Mouse (Mus musculus): ENCODE data around the gene Myo18a.
"Not testable (repeated sequence)": the region's sequence is repeated elsewhere in the genome, so short reads cannot be mapped to it uniquely, and the experiment has no call there.

Gene Myo18a

DNA sequence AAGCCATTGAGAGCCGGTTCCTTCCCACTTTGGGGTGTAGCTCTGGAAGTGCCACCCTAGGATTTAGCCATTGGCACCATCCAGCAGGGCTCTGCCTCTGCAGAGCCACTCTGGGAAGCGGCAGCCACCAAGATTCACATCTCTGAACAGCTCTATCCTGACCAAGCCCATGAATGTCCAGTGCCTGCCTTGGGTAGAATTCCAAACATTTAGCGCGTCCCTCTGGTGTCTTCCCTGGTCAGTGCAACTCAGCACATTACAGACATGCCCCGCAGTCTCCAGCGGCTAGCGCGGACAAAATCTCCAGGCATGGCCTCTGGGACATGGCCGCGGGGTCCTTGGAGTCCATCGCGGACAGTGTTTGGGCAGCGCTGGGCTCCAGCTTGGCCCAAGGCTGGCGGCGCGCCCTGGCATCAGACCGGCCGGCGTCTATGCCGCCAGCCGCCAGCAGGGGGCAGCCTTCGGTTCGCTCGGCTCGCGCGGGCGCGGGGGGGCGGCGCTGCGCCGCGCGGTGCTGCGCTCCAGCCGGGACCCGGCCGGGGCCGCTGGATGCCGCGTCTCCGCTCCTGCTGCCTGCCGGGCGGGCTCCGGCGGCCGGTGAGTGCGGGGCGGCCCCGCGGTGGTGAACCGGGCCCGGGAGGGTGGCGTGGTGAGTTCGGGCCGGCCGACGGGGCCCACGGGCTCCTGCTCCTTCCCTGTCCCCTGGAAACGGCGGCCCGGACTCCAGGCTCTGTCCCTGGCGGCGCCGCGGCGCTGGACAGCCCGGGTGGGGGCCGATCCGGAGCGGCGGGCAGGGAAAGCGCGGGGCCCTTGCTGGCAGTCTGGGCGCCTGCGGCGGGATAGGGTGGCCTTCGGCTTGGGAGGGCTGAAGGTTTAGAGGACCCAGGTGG lies at the start of gene Myo18a:
Myo18a (plus strand) TSS at position 464 of the 890 bp plus-strand sequence.
- DNase-seq (ENCODE audit: low spot score): peak; percentile 90

- DNase-seq (ENCODE audit: low spot score): no peak
These were observed 49.3 kb upstream of the Myo18a start for GRCm38 (mm10) chr11:77713736-77714135.

DNA sequence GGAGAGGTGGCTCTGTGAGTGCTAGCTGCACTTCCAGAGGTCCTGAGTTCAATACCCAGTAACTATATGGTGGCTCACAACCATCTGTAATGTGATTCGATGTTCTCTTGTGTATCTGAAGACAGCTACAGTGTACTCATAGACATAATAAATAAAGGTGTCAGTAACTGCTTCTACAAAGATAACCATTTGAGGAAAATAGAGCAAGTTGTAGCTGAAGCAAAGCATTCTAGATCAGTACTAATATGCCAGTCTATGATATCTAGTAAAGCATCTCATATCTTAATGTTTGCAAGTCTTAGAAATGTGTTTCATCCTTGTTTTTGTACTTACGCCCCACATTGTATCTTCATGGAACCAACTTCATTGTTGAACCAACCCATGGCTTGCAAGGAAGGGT lies 44.0 kb upstream of the Myo18a start:
- no peak for DNase-seq (ENCODE audit: low spot score)

GRCm38 (mm10) chr11:77721389-77721788 lies 41.7 kb upstream of the Myo18a start:
- DNase-seq (ENCODE audit: low spot score): no peak

GRCm38 (mm10) chr11:77724766-77725165 lies 38.3 kb upstream of the Myo18a start:
- no peak for DNase-seq (ENCODE audit: low spot score)

GRCm38 (mm10) chr11:77725183-77725582 lies 37.9 kb upstream of the Myo18a start, which contains the start of gene Cryba1:
Cryba1 (minus strand) TSS chr11:77725283.
- DNase-seq (ENCODE audit: low spot score): no peak

- DNase-seq (ENCODE audit: low spot score): no peak
These were observed 34.5 kb upstream of the Myo18a start for GRCm38 (mm10) chr11:77728587-77728986.

- peak; percentile 92 for DNase-seq (ENCODE audit: low spot score)
These were observed 25.8 kb upstream of the Myo18a start for GRCm38 (mm10) chr11:77737289-77737688.

DNA sequence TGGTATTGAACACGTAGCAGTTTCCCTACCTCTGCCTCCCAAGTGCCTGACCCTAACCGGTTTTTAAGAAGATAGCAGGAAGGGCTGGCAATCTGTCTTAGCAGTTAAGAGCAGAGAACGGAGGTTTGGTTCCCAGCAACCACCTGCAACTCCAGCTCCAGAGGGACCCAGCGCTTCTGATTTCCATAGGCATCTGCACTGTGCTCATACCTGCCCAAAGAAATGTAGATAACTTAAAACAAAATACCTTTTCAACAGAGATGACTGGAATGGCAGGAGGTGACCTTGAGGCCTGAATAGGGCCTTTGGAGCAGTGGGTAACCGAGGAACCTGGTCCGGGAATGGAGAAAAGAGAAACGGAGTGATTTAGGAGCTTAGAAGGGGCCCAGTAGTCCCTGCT lies 24.5 kb upstream of the Myo18a start:
- no peak for DNase-seq (ENCODE audit: low spot score)

GRCm38 (mm10) chr11:77743966-77744365 lies 19.1 kb upstream of the Myo18a start:
- DNase-seq (ENCODE audit: low spot score): no peak

DNA sequence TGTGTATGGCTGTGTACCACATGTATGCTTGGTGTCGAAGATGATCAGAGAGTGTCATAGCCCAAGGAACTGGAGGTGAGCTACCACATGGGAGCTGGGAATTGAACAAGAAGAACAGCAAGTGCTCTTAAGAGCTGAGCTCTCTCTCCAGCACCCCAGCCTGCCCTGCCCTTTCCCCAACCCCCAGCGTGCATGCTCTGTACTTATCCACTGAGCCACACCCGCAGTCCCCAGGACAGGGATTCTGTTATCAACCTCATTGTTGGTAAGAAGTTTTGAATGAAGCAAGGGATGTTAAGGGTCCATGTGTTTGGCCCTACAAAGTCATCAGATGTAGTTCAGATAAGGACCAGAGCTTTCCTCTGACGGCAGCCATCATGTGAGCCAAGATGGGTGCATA lies 16.4 kb upstream of the Myo18a start:
- DNase-seq (ENCODE audit: low spot score): no peak

- DNase-seq (ENCODE audit: low spot score): not testable (repeated sequence)
These were observed 15.9 kb upstream of the Myo18a start for GRCm38 (mm10) chr11:77747103-77747502.

DNA sequence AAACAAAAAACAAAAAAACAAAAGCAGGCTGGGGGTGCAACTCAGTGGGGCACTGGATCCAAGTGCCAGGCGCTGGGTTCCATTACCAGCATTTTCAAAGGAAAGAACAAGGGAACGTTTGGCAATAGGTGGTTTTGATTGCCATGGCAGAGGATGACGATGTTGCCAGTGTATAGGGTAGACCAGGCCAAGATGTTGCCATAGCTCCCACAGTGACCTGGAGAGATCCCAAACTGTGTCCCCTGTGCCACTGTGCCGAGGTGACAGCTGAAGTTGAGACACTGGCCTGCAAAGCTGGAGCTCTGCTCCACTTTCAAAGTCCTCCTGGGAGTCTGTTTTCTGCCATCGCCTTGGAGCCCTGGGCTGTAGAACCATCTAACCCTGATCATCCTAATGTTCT lies 14.1 kb upstream of the Myo18a start:
- DNase-seq (ENCODE audit: low spot score): no peak

DNA sequence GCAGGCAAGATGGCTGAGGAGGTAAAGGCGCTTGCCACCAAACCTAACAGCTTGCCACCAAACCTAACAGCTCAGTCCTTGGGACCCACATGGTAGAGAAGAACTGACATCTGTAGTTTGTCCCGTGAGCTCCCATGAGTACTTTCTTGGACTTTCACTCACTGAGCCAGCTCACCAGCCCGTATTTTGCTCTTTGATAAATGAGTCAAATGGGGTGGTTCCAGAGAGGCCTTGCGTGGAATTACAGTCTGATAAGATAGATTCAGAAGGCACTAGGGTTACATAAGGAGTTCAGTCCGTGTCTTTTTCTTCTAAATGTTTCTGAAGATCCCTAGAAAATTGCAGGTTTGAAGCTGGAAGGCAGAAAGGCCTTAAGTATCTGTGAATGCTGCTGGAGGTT lies 10.5 kb upstream of the Myo18a start:
- no peak for DNase-seq (ENCODE audit: low spot score)

DNA sequence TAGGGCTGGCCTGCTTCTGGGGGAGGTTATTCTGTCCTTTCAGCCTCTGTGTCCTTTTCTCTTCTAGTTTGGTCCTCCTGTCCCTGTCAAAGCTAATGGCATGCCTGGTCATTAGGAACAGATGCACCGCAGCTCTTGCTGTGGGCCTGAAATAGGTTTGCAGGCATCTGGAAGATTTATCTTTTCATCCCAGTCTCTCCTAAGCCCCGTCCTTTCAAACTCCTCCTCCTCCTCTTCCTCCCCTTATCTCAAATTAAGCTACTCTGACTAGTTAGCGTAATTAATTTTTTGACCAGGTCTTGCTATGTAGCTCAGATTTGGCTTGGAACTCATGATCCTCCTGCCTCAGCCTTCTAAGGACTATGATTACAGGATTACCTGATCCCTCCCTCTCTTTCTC lies 9.6 kb upstream of the Myo18a start:
- DNase-seq (ENCODE audit: low spot score): no peak

DNA sequence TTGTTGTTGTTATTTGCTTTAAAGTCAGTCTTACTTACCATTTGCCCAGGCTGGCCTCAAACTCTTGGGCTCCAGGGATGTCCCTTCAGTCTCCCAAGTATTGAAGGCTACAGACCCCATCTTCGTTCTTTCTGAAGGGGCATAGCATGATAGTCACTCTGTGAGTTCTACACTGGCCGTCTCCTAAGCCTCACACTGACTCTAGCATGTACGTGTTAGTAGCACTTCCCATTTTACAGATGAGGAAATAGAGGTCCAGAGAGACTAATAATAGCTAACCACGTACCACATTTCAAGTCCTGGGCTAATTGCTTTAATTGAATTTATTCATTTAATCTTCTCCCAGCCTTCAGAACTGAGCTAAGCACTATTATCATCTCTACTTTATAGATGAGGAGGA lies 3.0 kb upstream of the Myo18a start:
- DNase-seq (ENCODE audit: low spot score): no peak

DNA sequence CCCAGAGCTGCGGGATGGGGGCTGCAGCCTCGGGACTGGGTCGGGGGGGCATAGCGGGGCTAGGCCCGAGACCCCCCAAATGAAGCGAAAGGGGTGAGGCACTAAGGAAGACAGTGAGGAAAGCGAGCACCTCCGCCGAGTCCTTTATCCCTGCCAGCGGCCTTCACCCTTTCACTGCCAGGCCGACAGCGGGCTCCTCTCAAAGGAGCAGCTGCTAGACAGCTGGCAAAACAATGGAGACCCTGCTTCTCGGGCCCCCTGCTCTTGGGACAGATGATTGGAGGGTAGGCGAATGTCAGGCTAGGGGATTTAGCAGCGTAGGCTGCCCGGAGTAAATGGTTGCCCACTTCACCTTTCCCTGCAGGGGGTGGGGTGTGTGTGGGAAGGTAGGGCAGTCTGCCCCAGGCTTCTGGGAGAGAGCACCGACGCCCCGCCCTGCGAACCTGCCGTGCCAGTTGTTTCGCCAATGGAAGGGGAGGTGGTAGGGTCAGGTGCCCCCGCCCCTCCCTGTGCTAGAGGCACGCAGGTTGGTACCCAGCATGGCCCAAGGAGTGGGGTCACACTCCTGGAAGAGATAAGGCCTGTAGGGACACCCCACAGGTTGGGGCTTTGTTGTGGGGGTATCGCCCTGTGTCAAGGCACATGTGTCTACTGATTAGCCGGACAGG lies 761 bp downstream of the Myo18a start:
- peak; percentile 81 for DNase-seq (ENCODE audit: low spot score)

DNA sequence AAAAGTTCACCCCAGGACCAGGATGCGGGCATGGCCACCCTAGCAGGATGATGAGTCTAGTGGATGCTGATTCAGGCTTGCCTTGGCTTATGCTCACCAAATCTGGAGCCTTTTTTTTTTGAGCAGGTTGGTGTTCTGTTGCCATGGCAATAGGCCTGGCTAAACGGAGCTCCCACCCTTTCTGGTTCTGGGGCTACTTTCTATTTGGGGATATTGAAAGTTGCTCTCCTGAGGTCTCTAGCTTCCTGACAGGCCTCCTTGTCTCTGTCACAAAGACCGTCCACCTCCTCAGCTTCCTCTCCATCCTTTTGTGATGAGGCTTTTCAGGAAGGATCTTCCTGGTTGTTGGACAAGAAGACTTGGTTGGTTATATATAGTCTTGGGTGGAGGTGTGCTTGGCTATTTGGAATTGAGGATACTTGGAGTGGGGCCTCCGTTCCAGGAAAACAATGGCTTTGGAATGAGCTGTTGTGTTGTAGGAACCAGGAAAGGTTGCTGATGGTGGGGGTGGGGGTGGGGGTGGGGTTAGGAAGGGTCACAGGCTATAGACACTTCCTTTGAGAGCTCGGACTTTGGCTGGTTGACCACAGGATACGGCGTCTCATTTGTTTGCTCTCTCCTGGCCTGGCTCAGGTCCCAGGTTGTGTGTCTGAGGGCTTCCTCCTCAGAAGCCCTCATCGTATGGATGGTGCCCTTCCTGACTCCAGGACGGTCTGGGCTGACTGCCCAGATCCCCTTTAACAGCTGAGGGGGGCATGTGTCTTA lies 1.8 kb downstream of the Myo18a start:
- no peak for DNase-seq (ENCODE audit: low spot score)

- no peak for DNase-seq (ENCODE audit: low spot score)
These were observed 2.4 kb downstream of the Myo18a start for GRCm38 (mm10) chr11:77765459-77765777.

GRCm38 (mm10) chr11:77766351-77767001 lies 3.4 kb downstream of the Myo18a start:
- DNase-seq (ENCODE audit: low spot score): peak; percentile 65

DNA sequence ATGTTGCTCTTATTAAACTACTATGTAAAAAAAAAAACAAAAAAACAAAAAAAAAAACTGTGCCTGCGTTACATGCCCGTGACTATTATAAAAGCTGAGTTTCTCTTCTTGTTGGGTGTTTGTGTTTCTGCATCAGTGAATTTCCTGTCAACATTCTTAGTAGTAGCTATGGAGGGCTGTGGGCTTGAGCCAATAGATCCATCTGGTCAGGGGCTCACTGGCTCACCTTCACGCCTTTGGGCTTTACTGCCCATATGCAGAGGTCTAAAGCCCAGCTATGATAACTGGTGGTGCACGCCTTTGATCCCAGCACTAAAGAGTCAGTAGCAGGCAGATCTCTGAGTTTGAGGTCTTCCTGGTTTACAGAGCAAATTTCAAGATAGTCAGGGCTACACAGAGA lies 6.5 kb downstream of the Myo18a start:
- DNase-seq (ENCODE audit: low spot score): no peak

- DNase-seq (ENCODE audit: low spot score): no peak
These were observed 7.3 kb downstream of the Myo18a start for GRCm38 (mm10) chr11:77770346-77770745.

Data from embryo, embryonic 10.5 days (tissue).